Mouse (Mus musculus): Measurements from ENCODE around the gene Pcsk5. TPM values are rescaled to one million over a fixed set of nuclear protein-coding genes. Genes with fewer than 3 reads are reported as not detected.

Gene Pcsk5
- polyA plus RNA-seq, 1 experiment: 5.0 TPM

GRCm38 (mm10) chr19:17815062-17815461 lies 22.4 kb downstream of the Pcsk5 start:
- no peak overlapping the region for H3K27ac ChIP-seq (ENCODE audit: insufficient read depth, low read length)
- peaks cover 3% of the 10 kb centered on the region for H3K4me1 ChIP-seq (ENCODE audit: control insufficient read depth, insufficient read depth, low read length)
- no peak for TF ChIP-seq CTCF (IDR thresholded peaks at IDR 0.05; ENCODE audit: extremely low read depth, insufficient read depth, low read length)
- TF ChIP-seq POLR2A (IDR thresholded peaks at IDR 0.05; ENCODE audit: extremely low read depth, insufficient read depth, low read length): no peak
- no peak overlapping the region for H3K4me3 ChIP-seq (ENCODE audit: insufficient read depth, low read length)

DNA sequence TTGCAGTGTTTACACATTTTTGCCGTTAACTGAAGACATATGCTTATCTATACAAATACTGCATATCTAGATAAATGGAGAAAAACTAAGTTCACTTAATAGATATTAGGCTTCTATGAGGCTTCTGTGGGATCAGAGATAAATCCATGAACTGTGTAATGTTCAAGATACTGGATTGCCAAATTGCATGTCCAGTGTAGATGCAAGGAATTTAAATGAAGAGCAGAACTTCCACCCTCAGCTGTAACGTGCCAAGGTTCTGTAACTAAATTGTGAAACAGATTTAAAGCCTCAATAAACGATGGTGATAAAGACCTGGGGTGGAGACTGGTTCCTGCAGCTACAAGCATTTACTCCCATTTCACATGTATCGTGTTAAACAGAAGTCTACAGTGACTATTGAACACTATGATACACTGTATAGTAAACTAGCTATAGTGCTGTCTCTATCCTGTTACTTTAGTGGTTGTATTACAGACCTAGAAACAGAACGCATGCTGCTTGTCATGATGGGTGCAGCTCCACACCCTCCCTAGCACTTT lies 23.9 kb downstream of the Pcsk5 start:
- Histone ChIP-seq H3K4me1 (ENCODE audit: control insufficient read depth, insufficient read depth, low read length) (0 out of 2 replicates have a peak, but pooled peaks cover 2% of the 10 kb centered on the region), H3K4me3 (ENCODE audit: insufficient read depth, low read length) (no peak overlapping the region), H3K27ac (ENCODE audit: insufficient read depth, low read length) (no peak overlapping the region)
- no peak for TF ChIP-seq CTCF (IDR thresholded peaks at IDR 0.05; ENCODE audit: extremely low read depth, insufficient read depth, low read length)

GRCm38 (mm10) chr19:17812661-17813060 lies 24.8 kb downstream of the Pcsk5 start:
- TF ChIP-seq POLR2A (IDR thresholded peaks at IDR 0.05; ENCODE audit: extremely low read depth, insufficient read depth, low read length): no peak
- no peak for TF ChIP-seq CTCF (IDR thresholded peaks at IDR 0.05; ENCODE audit: extremely low read depth, insufficient read depth, low read length)
- 0 out of 2 replicates have a peak, but pooled peaks cover 2% of the 10 kb centered on the region for H3K4me1 ChIP-seq (ENCODE audit: control insufficient read depth, insufficient read depth, low read length)
- H3K4me3 ChIP-seq (ENCODE audit: insufficient read depth, low read length): no peak overlapping the region
- no peak overlapping the region for H3K27ac ChIP-seq (ENCODE audit: insufficient read depth, low read length)

GRCm38 (mm10) chr19:17806626-17807025 lies 30.8 kb downstream of the Pcsk5 start:
- TF ChIP-seq CTCF (IDR thresholded peaks at IDR 0.05; ENCODE audit: extremely low read depth, insufficient read depth, low read length): no peak
- no peak for TF ChIP-seq POLR2A (IDR thresholded peaks at IDR 0.05; ENCODE audit: extremely low read depth, insufficient read depth, low read length)
- Histone ChIP-seq H3K4me1 (ENCODE audit: control insufficient read depth, insufficient read depth, low read length) (no peaks in the 10 kb centered on the region), H3K27ac (ENCODE audit: insufficient read depth, low read length) (no peak overlapping the region), H3K4me3 (ENCODE audit: insufficient read depth, low read length) (no peak overlapping the region)

GRCm38 (mm10) chr19:17800798-17801197 lies 36.6 kb downstream of the Pcsk5 start:
- Histone ChIP-seq H3K27ac (ENCODE audit: insufficient read depth, low read length) (no peak overlapping the region), H3K4me3 (ENCODE audit: insufficient read depth, low read length) (no peak overlapping the region), H3K4me1 (ENCODE audit: control insufficient read depth, insufficient read depth, low read length) (no peaks in the 10 kb centered on the region; the same call in 1 of the 2 replicates)
- TF ChIP-seq CTCF (IDR thresholded peaks at IDR 0.05; ENCODE audit: extremely low read depth, insufficient read depth, low read length): no peak

GRCm38 (mm10) chr19:17799419-17800185 lies 37.8 kb downstream of the Pcsk5 start:
- Histone ChIP-seq H3K4me3 (ENCODE audit: insufficient read depth, low read length) (no peak overlapping the region), H3K27ac (ENCODE audit: insufficient read depth, low read length) (no peak overlapping the region), H3K4me1 (ENCODE audit: control insufficient read depth, insufficient read depth, low read length) (no peaks in the 10 kb centered on the region; the same call in 1 of the 2 replicates)
- no peak for TF ChIP-seq POLR2A (IDR thresholded peaks at IDR 0.05; ENCODE audit: extremely low read depth, insufficient read depth, low read length)
- no peak for TF ChIP-seq CTCF (IDR thresholded peaks at IDR 0.05; ENCODE audit: extremely low read depth, insufficient read depth, low read length)

DNA sequence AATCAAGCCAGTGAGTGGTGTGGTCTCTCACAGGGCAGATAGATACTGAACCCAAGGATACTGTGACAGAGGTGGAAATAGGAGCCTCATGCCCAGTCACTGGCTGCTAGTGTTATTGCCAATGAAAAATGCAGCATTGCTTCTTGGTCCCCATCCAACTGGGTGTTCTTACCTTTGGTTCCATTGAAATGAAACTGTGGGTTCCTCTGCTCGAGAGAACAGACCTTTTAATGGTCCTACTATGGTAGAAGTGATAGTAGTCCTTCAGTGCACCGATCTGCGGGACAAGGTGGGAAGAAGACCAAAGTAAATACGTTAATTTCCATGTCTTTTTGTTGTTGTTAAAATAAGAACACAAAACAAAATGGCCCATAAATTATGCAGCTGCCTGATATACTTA lies 44.0 kb downstream of the Pcsk5 start:
- Histone ChIP-seq H3K4me3 (ENCODE audit: insufficient read depth, low read length) (no peak overlapping the region), H3K4me1 (ENCODE audit: control insufficient read depth, insufficient read depth, low read length) (no peaks in the 10 kb centered on the region), H3K27ac (ENCODE audit: insufficient read depth, low read length) (no peak overlapping the region)
- no peak for TF ChIP-seq POLR2A (IDR thresholded peaks at IDR 0.05; ENCODE audit: extremely low read depth, insufficient read depth, low read length)

- Histone ChIP-seq H3K27ac (ENCODE audit: insufficient read depth, low read length) (no peak overlapping the region), H3K4me1 (ENCODE audit: control insufficient read depth, insufficient read depth, low read length) (no peaks in the 10 kb centered on the region), H3K4me3 (ENCODE audit: insufficient read depth, low read length) (no peak overlapping the region)
- no peak for TF ChIP-seq CTCF (IDR thresholded peaks at IDR 0.05; ENCODE audit: extremely low read depth, insufficient read depth, low read length)
- no peak for TF ChIP-seq POLR2A (IDR thresholded peaks at IDR 0.05; ENCODE audit: extremely low read depth, insufficient read depth, low read length)
These were observed 45.9 kb downstream of the Pcsk5 start for GRCm38 (mm10) chr19:17791485-17792052.

- no peaks in the 10 kb centered on the region for H3K4me1 ChIP-seq (ENCODE audit: control insufficient read depth, insufficient read depth, low read length)
- H3K4me3 ChIP-seq (ENCODE audit: insufficient read depth, low read length): no peak overlapping the region
- TF ChIP-seq CTCF (IDR thresholded peaks at IDR 0.05; ENCODE audit: extremely low read depth, insufficient read depth, low read length) (no peak), POLR2A (IDR thresholded peaks at IDR 0.05; ENCODE audit: extremely low read depth, insufficient read depth, low read length) (no peak)
- no peak overlapping the region for H3K27ac ChIP-seq (ENCODE audit: insufficient read depth, low read length)
These were observed 48.7 kb downstream of the Pcsk5 start for GRCm38 (mm10) chr19:17788617-17789317.

Data from cortical plate, adult 2 months (tissue).